ENCODE assay signal across 8 mouse cellular contexts in genomic region chr12:85169117-85169858, GRCm38 (mm10). TPM values are rescaled to one million over a fixed set of nuclear protein-coding genes. Genes with fewer than 3 reads are reported as not detected.
DNase-seq lines count a peak whose midpoint lies in the region; ATAC-seq and TF ChIP-seq lines count a peak whose summit lies in the region.

No protein-coding gene starts in this region.

- peak; percentile 34; the same call in 1 of the 2 replicates for TF ChIP-seq EP300 in CH12.LX (IDR thresholded peaks at IDR 0.05; ENCODE audit: low read length)
- TF ChIP-seq EP300 in heart, postnatal 0 days (IDR thresholded peaks at IDR 0.05; ENCODE audit: low read depth): no peak

- no peak for TF ChIP-seq POLR2A in CH12.LX (IDR thresholded peaks at IDR 0.05; ENCODE audit: low read depth, low read length)

- peak overlapping the region; percentile 15; the same call in 1 of the 2 replicates for H3K9ac ChIP-seq in CH12.LX (ENCODE audit: insufficient read depth, low read depth)
- peak overlapping the region; percentile 54; the same call in 1 of the 2 replicates for H3K9ac ChIP-seq in forebrain, embryonic 11.5 days (ENCODE audit: low read length)
- no peak overlapping the region for H3K9ac ChIP-seq in heart, postnatal 0 days (replicated peaks; ENCODE audit: low read depth, low read length)
- no peak overlapping the region for H3K9ac ChIP-seq in liver, embryonic 13.5 days
- peak overlapping the region; percentile 22; the same call in 1 of the 2 replicates for H3K9ac ChIP-seq in stomach, embryonic 16.5 days (ENCODE audit: low read length)

- peaks cover 3 to 38% of the 10 kb centered on the region in 2 experiments; a peak in 3 of 4 replicates for H3K4me1 ChIP-seq in CH12.LX (ENCODE audit: control insufficient read depth in 1 of 2, insufficient read depth in 2 of 2)
- no peaks in the 10 kb centered on the region; the same call in 1 of the 2 replicates for H3K4me1 ChIP-seq in forebrain, embryonic 11.5 days (replicated peaks; ENCODE audit: control insufficient read depth, insufficient read depth, low read length)
- H3K4me1 ChIP-seq in heart, postnatal 0 days (ENCODE audit: control insufficient read depth, insufficient read depth): peaks cover 12% of the 10 kb centered on the region; the same call in 1 of the 2 replicates
- peaks cover 8% of the 10 kb centered on the region for H3K4me1 ChIP-seq in liver, embryonic 13.5 days (replicated peaks)
- H3K4me1 ChIP-seq in stomach, embryonic 16.5 days (ENCODE audit: control insufficient read depth, insufficient read depth, low read length): peaks cover 9% of the 10 kb centered on the region

- DNase-seq in CH12.LX (ENCODE audit: extremely low read depth): peak; percentile 86
- peak; percentile 62 for DNase-seq in c-Kit-positive CD71-positive TER-119-negative erythroid progenitor cells, embryonic 14.5 days (ENCODE audit: low read depth)
- DNase-seq in forebrain, embryonic 11.5 days (ENCODE audit: low spot score): peak; percentile 92
- peak; percentile 75 for DNase-seq in heart, postnatal 0 days (ENCODE audit: low spot score)
- DNase-seq in kidney, postnatal 25 days: peak; percentile 87 to 90
- peak; percentile 55 for DNase-seq in liver, embryonic 13.5 days
- DNase-seq in neural tube, embryonic 10.5 days (ENCODE audit: extremely low spot score, low spot score): peak; percentile 90

- in situ Hi-C loops in CH12.LX (cut with MboI; ENCODE audit: low pct_ligation_motif_present, low pct_unique_long_range_greater_than_20kb, low sequenced_read_pairs): loop anchor here (10.0 to 25.0 kb wide), 3 partner anchors 126 to 493 kb away; no protein-coding TSS in a partner anchor

- no peaks in the 10 kb centered on the region for H3K79me2 ChIP-seq in CH12.LX (replicated peaks; ENCODE audit: control insufficient read depth, extremely low read depth, insufficient read depth, poor library complexity, severe bottlenecking)

- peak; percentile 84 for TF ChIP-seq RAD21 in CH12.LX (IDR thresholded peaks at IDR 0.05; ENCODE audit: low read depth, low read length)

- peaks cover 46% of the 10 kb centered on the region for H3K27me3 ChIP-seq in CH12.LX (replicated peaks)
- no peaks in the 10 kb centered on the region for H3K27me3 ChIP-seq in forebrain, embryonic 11.5 days (ENCODE audit: control insufficient read depth, insufficient read depth, low read length)
- no peaks in the 10 kb centered on the region for H3K27me3 ChIP-seq in heart, postnatal 0 days (ENCODE audit: control insufficient read depth, insufficient read depth, low read length)
- peaks cover 22% of the 10 kb centered on the region; the same call in 1 of the 2 replicates for H3K27me3 ChIP-seq in liver, embryonic 13.5 days
- no peaks in the 10 kb centered on the region for H3K27me3 ChIP-seq in stomach, embryonic 16.5 days (ENCODE audit: control insufficient read depth, insufficient read depth, low read length)

- H3K36me3 ChIP-seq in CH12.LX (replicated peaks in 1 of 2; ENCODE audit: control insufficient read depth in 1 of 2, insufficient read depth in 1 of 2, low read length in 1 of 2): no peaks in the 10 kb centered on the region
- H3K36me3 ChIP-seq in forebrain, embryonic 11.5 days (ENCODE audit: control insufficient read depth, insufficient read depth, low read length): no peaks in the 10 kb centered on the region
- no peaks in the 10 kb centered on the region for H3K36me3 ChIP-seq in heart, postnatal 0 days (replicated peaks; ENCODE audit: control insufficient read depth, insufficient read depth, low read length)
- no peaks in the 10 kb centered on the region for H3K36me3 ChIP-seq in liver, embryonic 13.5 days
- H3K36me3 ChIP-seq in stomach, embryonic 16.5 days (ENCODE audit: control insufficient read depth, insufficient read depth, low read length): no peaks in the 10 kb centered on the region

- dilution Hi-C loops in CH12.LX (cut with MboI; ENCODE audit: extremely low pct_ligation_motif_present, extremely low pct_unique_long_range_greater_than_20kb, low sequenced_read_pairs): no loop called here

- TF ChIP-seq CTCF in CH12.LX (conservative IDR thresholded peaks at IDR 0.05 in 1 of 2, IDR thresholded peaks at IDR 0.05 in 1 of 2; ENCODE audit: low read depth in 2 of 2, low read length in 2 of 2): peak; percentile 79 to 93
- peak; percentile 94 for TF ChIP-seq CTCF in heart, postnatal 0 days (IDR thresholded peaks at IDR 0.05; ENCODE audit: low read depth)

- ATAC-seq in forebrain, embryonic 11.5 days (replicated peaks; ENCODE audit: low FRiP score): peak; percentile 72; the same call in 1 of the 2 replicates
- peak; percentile 70 for ATAC-seq in heart, postnatal 0 days (ENCODE audit: insufficient read depth, low read depth)
- ATAC-seq in liver, embryonic 13.5 days (ENCODE audit: low read depth): peak; percentile 58
- peak; percentile 64; the same call in 1 of the 2 replicates for ATAC-seq in stomach, embryonic 16.5 days (ENCODE audit: insufficient read depth, low FRiP score)

- WGBS in forebrain, embryonic 11.5 days: 24% methylated on average over 27 of the region's 27 CpGs
- WGBS in heart, postnatal 0 days: 29% methylated on average over 27 of the region's 27 CpGs
- 19% methylated on average over 27 of the region's 27 CpGs for WGBS in liver, embryonic 13.5 days (ENCODE audit: insufficient replicate concordance)
- 29% methylated on average over 27 of the region's 27 CpGs for WGBS in stomach, embryonic 16.5 days

- H3K9me3 ChIP-seq in CH12.LX (replicated peaks; ENCODE audit: low read length): no peaks in the 10 kb centered on the region
- H3K9me3 ChIP-seq in forebrain, embryonic 11.5 days (ENCODE audit: control insufficient read depth, low read length): no peaks in the 10 kb centered on the region
- no peaks in the 10 kb centered on the region for H3K9me3 ChIP-seq in heart, postnatal 0 days (replicated peaks; ENCODE audit: control insufficient read depth, low read length)
- H3K9me3 ChIP-seq in liver, embryonic 13.5 days (replicated peaks): no peaks in the 10 kb centered on the region
- H3K9me3 ChIP-seq in stomach, embryonic 16.5 days (replicated peaks; ENCODE audit: control insufficient read depth, low read length): no peaks in the 10 kb centered on the region

- no peak overlapping the region for H3K27ac ChIP-seq in CH12.LX (ENCODE audit: insufficient read depth, low read depth)
- no peak overlapping the region for H3K27ac ChIP-seq in forebrain, embryonic 11.5 days (ENCODE audit: low read depth, low read length)
- no peak overlapping the region for H3K27ac ChIP-seq in heart, postnatal 0 days (ENCODE audit: low read depth)
- no peak overlapping the region for H3K27ac ChIP-seq in liver, embryonic 13.5 days
- no peak overlapping the region for H3K27ac ChIP-seq in stomach, embryonic 16.5 days (ENCODE audit: low read length)

- H3K4me3 ChIP-seq in CH12.LX (replicated peaks in 1 of 3; ENCODE audit: low read depth in 2 of 3, low read length in 2 of 3, poor library complexity in 1 of 3): peak overlapping the region; percentile 34 to 41 (median 38)
- H3K4me3 ChIP-seq in forebrain, embryonic 11.5 days (ENCODE audit: low read depth, low read length): no peak overlapping the region; the same call in 1 of the 2 replicates
- H3K4me3 ChIP-seq in heart, postnatal 0 days (ENCODE audit: low read depth, low read length): no peak overlapping the region
- H3K4me3 ChIP-seq in liver, embryonic 13.5 days (replicated peaks): no peak overlapping the region; the same call in 1 of the 2 replicates
- peak overlapping the region; percentile 7; the same call in 1 of the 2 replicates for H3K4me3 ChIP-seq in stomach, embryonic 16.5 days (replicated peaks; ENCODE audit: low read length)

- H3K4me2 ChIP-seq in CH12.LX (ENCODE audit: insufficient read depth, low read depth, poor library complexity, severe bottlenecking): peak overlapping the region; percentile 60
- H3K4me2 ChIP-seq in forebrain, embryonic 11.5 days (ENCODE audit: low read depth, low read length, severe bottlenecking): peak overlapping the region; percentile 41; the same call in 1 of the 2 replicates
- peak overlapping the region; percentile 8; the same call in 1 of the 2 replicates for H3K4me2 ChIP-seq in heart, postnatal 0 days (ENCODE audit: low read depth, low read length)
- peak overlapping the region; percentile 52 for H3K4me2 ChIP-seq in liver, embryonic 13.5 days
- peak overlapping the region; percentile 28; the same call in 1 of the 2 replicates for H3K4me2 ChIP-seq in stomach, embryonic 16.5 days (ENCODE audit: low read depth, low read length)

RNA-seq across cellular contexts. Expression of gene Pgf, which starts 8.3 kb away (rescaled TPM):
- total RNA-seq in CH12.LX (2012; rRNA removed) (0.34 and 0.50 TPM in 2 replicates), CH12.LX (2014; rRNA removed) (0.64 and 0.76 TPM in 2 replicates)
- polyA plus RNA-seq in CH12.LX (2012; ENCODE audit: insufficient read length, low read depth): 0.73 and 1.7 TPM in 2 replicates
- polyA plus RNA-seq in forebrain, embryonic 11.5 days (2014; fragmentation: Nextera tagmentation; extraction: Ambion mirVana): 3.1 and 3.7 TPM in 2 replicates
- total RNA-seq in heart, postnatal 0 days (2014; rRNA removed; ENCODE audit: low replicate concordance): 4.4 and 5.0 TPM in 2 replicates
- 3.6 and 4.0 TPM in 2 replicates for polyA plus RNA-seq in heart, postnatal 0 days (2015; fragmentation: Nextera tagmentation; extraction: Ambion mirVana)
- 0.50 and 0.60 TPM in 2 replicates for polyA plus RNA-seq in liver, embryonic 13.5 days (2015; fragmentation: Nextera tagmentation; extraction: Ambion mirVana)
- 14.9 and 16.3 TPM in 2 replicates for polyA plus RNA-seq in stomach, embryonic 16.5 days (2015; fragmentation: Nextera tagmentation; extraction: Ambion mirVana)

RNA-seq across cellular contexts. Expression of gene Rps6kl1, which starts 18.2 kb away (rescaled TPM):
- 0.21 and 0.97 TPM in 2 replicates for total RNA-seq in CH12.LX (2012; rRNA removed)
- total RNA-seq in CH12.LX (2014; rRNA removed): 0.36 and 0.43 TPM in 2 replicates
- 0.59 and 0.86 TPM in 2 replicates for polyA plus RNA-seq in CH12.LX (2012; ENCODE audit: insufficient read length, low read depth)
- 1.9 and 2.8 TPM in 2 replicates for polyA plus RNA-seq in forebrain, embryonic 11.5 days (2014; fragmentation: Nextera tagmentation; extraction: Ambion mirVana)
- total RNA-seq in heart, postnatal 0 days (2014; rRNA removed; ENCODE audit: low replicate concordance): 0.04 and 0.11 TPM in 2 replicates
- polyA plus RNA-seq in heart, postnatal 0 days (2015; fragmentation: Nextera tagmentation; extraction: Ambion mirVana): 0.95 and 1.1 TPM in 2 replicates
- polyA plus RNA-seq in liver, embryonic 13.5 days (2015; fragmentation: Nextera tagmentation; extraction: Ambion mirVana): 0.73 and 0.74 TPM in 2 replicates
- polyA plus RNA-seq in stomach, embryonic 16.5 days (2015; fragmentation: Nextera tagmentation; extraction: Ambion mirVana): 1.3 and 1.8 TPM in 2 replicates

RNA-seq across cellular contexts. Expression of gene Eif2b2, which starts 50.0 kb away (rescaled TPM):
- total RNA-seq in CH12.LX (2012; rRNA removed) (123 and 138 TPM in 2 replicates), CH12.LX (2014; rRNA removed) (83.6 and 94.9 TPM in 2 replicates)
- 143 and 180 TPM in 2 replicates for polyA plus RNA-seq in CH12.LX (2012; ENCODE audit: insufficient read length, low read depth)
- polyA plus RNA-seq in forebrain, embryonic 11.5 days (2014; fragmentation: Nextera tagmentation; extraction: Ambion mirVana): 98.9 and 109 TPM in 2 replicates
- total RNA-seq in heart, postnatal 0 days (2014; rRNA removed; ENCODE audit: low replicate concordance): 54.0 and 106 TPM in 2 replicates
- 48.6 and 49.4 TPM in 2 replicates for polyA plus RNA-seq in heart, postnatal 0 days (2015; fragmentation: Nextera tagmentation; extraction: Ambion mirVana)
- 49.4 and 49.9 TPM in 2 replicates for polyA plus RNA-seq in liver, embryonic 13.5 days (2015; fragmentation: Nextera tagmentation; extraction: Ambion mirVana)
- polyA plus RNA-seq in stomach, embryonic 16.5 days (2015; fragmentation: Nextera tagmentation; extraction: Ambion mirVana): 72.9 and 82.5 TPM in 2 replicates

RNA-seq across cellular contexts. Expression of gene Dlst, which starts 58.7 kb away (rescaled TPM):
- 116 and 122 TPM in 2 replicates for total RNA-seq in CH12.LX (2012; rRNA removed)
- total RNA-seq in CH12.LX (2014; rRNA removed): 144 TPM in 2 replicates
- polyA plus RNA-seq in CH12.LX (2012; ENCODE audit: insufficient read length, low read depth): 165 and 208 TPM in 2 replicates
- 118 TPM in 2 replicates for polyA plus RNA-seq in forebrain, embryonic 11.5 days (2014; fragmentation: Nextera tagmentation; extraction: Ambion mirVana)
- 341 and 343 TPM in 2 replicates for total RNA-seq in heart, postnatal 0 days (2014; rRNA removed; ENCODE audit: low replicate concordance)
- 255 and 269 TPM in 2 replicates for polyA plus RNA-seq in heart, postnatal 0 days (2015; fragmentation: Nextera tagmentation; extraction: Ambion mirVana)
- 80.7 and 93.4 TPM in 2 replicates for polyA plus RNA-seq in liver, embryonic 13.5 days (2015; fragmentation: Nextera tagmentation; extraction: Ambion mirVana)
- 113 TPM in 2 replicates for polyA plus RNA-seq in stomach, embryonic 16.5 days (2015; fragmentation: Nextera tagmentation; extraction: Ambion mirVana)

RNA-seq across cellular contexts. Expression of gene Prox2, which starts 58.7 kb away (rescaled TPM):
- total RNA-seq in CH12.LX (2012; rRNA removed) (11.6 and 13.3 TPM in 2 replicates), CH12.LX (2014; rRNA removed) (2.4 TPM in 2 replicates)
- polyA plus RNA-seq in CH12.LX (2012; ENCODE audit: insufficient read length, low read depth): 4.5 and 5.2 TPM in 2 replicates
- polyA plus RNA-seq in forebrain, embryonic 11.5 days (2014; fragmentation: Nextera tagmentation; extraction: Ambion mirVana): 2.5 and 3.5 TPM in 2 replicates
- total RNA-seq in heart, postnatal 0 days (2014; rRNA removed; ENCODE audit: low replicate concordance): 0.08 and 2.0 TPM in 2 replicates
- polyA plus RNA-seq in heart, postnatal 0 days (2015; fragmentation: Nextera tagmentation; extraction: Ambion mirVana): 1.8 and 1.9 TPM in 2 replicates
- polyA plus RNA-seq in liver, embryonic 13.5 days (2015; fragmentation: Nextera tagmentation; extraction: Ambion mirVana): 3.0 and 3.1 TPM in 2 replicates
- polyA plus RNA-seq in stomach, embryonic 16.5 days (2015; fragmentation: Nextera tagmentation; extraction: Ambion mirVana): 2.9 and 3.0 TPM in 2 replicates

Comparison
In these comparisons a context has a peak if more than half of its experiments do, and no peak if none do; other contexts are left out.
1. H3K4me2 ChIP-seq: peak in every context shown above with its lines; median percentile 60 in CH12.LX; 52 in liver, embryonic 13.5 days; 41 in forebrain, embryonic 11.5 days; 28 in stomach, embryonic 16.5 days; 8 in heart, postnatal 0 days.
2. H3K4me3 ChIP-seq: peak in CH12.LX (3 of 3) and stomach, embryonic 16.5 days (single experiment); none in forebrain, embryonic 11.5 days (single experiment), heart, postnatal 0 days (single experiment) and liver, embryonic 13.5 days (single experiment).
3. H3K9ac ChIP-seq: peak in CH12.LX (single experiment), forebrain, embryonic 11.5 days (single experiment) and stomach, embryonic 16.5 days (single experiment); none in heart, postnatal 0 days (single experiment) and liver, embryonic 13.5 days (single experiment).
4. Peak in every context shown above with its lines, with median percentiles within 50 percentile points of each other: DNase-seq and ATAC-seq.